Mouse (Mus musculus) ovary, adult 10 weeks (tissue): ENCODE results near the gene Pmel. TPM values are rescaled to one million over a fixed set of nuclear protein-coding genes. Genes with fewer than 3 reads are reported as not detected.

Source experiments
- polyA plus RNA-seq: library from polyadenylated mRNA; stranded (reverse); fragments of 350-450 nt; fragmentation: Illumina TruSeq; extraction: RNeasy Lipid Tissue Mini Kit (QIAGEN cat#74804); gene quantifications from one replicate; pipeline ENCODE4 v1.2.3, GENCODE M21; 2014

The Pmel gene
- polyA plus RNA-seq, result not detected

GRCm38 (mm10) chr10:128703895-128704294 lies at the start of gene Pmel:
Gene Pmel, plus strand, starts transcription at chr10:128704195.

GRCm38 (mm10) chr10:128673763-128674468 lies 30.1 kb upstream of the Pmel start, which contains the start of gene Suox:
Gene Suox, minus strand, starts transcription at chr10:128674073.

GRCm38 (mm10) chr10:128695992-128696807 lies 7.8 kb upstream of the Pmel start, which contains the start of gene Rab5b:
Gene Rab5b, minus strand, starts transcription at chr10:128696264.

GRCm38 (mm10) chr10:128704491-128705316 lies 709 bp downstream of the Pmel start, which contains the start of gene Cdk2:
Gene Cdk2, minus strand, starts transcription at chr10:128705031.

GRCm38 (mm10) chr10:128744680-128745601 lies 40.9 kb downstream of the Pmel start, which contains the start of gene Dgka:
Gene Dgka, minus strand, starts transcription at chr10:128744855.

GRCm38 (mm10) chr10:128747646-128748251 lies 43.8 kb downstream of the Pmel start, which contains the start of gene Pym1:
Gene Pym1, plus strand, starts transcription at chr10:128747889.

Other genes starting within 250 kb of the Pmel start
- 62.3 TPM for gene Smarcc2, start 244.9 kb upstream of the Pmel start, polyA plus RNA-seq
- 108 TPM for gene Myl6, start 210.1 kb upstream of the Pmel start, polyA plus RNA-seq
- not detected for gene Myl6b, start 205.5 kb upstream of the Pmel start, polyA plus RNA-seq
- gene Esyt1, start 178.3 kb upstream of the Pmel start, polyA plus RNA-seq, result 6.2 TPM
- 1.3 TPM for gene Zc3h10, start 156.4 kb upstream of the Pmel start, polyA plus RNA-seq
- gene Rpl41, start 154.9 kb upstream of the Pmel start, polyA plus RNA-seq, result 14.5 TPM
- gene Pa2g4, start 138.2 kb upstream of the Pmel start, polyA plus RNA-seq, result 143 TPM
- 3.8 TPM for gene Erbb3, start 114.5 kb upstream of the Pmel start, polyA plus RNA-seq
- 6.0 TPM for gene Rps26, start 77.4 kb upstream of the Pmel start, polyA plus RNA-seq
- gene Ikzf4, start 58.2 kb upstream of the Pmel start, polyA plus RNA-seq, result 2.1 TPM
- 5.7 TPM for gene Suox, start 30.1 kb upstream of the Pmel start, polyA plus RNA-seq
- gene Rab5b, start 7.9 kb upstream of the Pmel start, polyA plus RNA-seq, result 121 TPM
- gene Cdk2, start 836 bp downstream of the Pmel start, polyA plus RNA-seq, result 24.2 TPM
- gene Dgka, start 40.7 kb downstream of the Pmel start, polyA plus RNA-seq, result 3.8 TPM
- 0.71 TPM for gene Pym1, start 43.7 kb downstream of the Pmel start, polyA plus RNA-seq
- gene Mmp19, start 86.7 kb downstream of the Pmel start, polyA plus RNA-seq, result 9.7 TPM
- 45.1 TPM for gene Dnajc14, start 99.9 kb downstream of the Pmel start, polyA plus RNA-seq
- 5.9 TPM for gene Tmem198b, start 100.2 kb downstream of the Pmel start, polyA plus RNA-seq
- gene Sarnp, start 113.1 kb downstream of the Pmel start, polyA plus RNA-seq, result 466 TPM
- 75.2 TPM for gene Ormdl2, start 117.5 kb downstream of the Pmel start, polyA plus RNA-seq
- 7.7 TPM for gene Gdf11, start 187.5 kb downstream of the Pmel start, polyA plus RNA-seq
- 496 TPM for gene Cd63, start 196.8 kb downstream of the Pmel start, polyA plus RNA-seq
- 3.0 TPM for gene Rdh5, start 218.7 kb downstream of the Pmel start, polyA plus RNA-seq
- gene Bloc1s1, start 219.8 kb downstream of the Pmel start, polyA plus RNA-seq, result 9.3 TPM
- gene Itga7, start 229.6 kb downstream of the Pmel start, polyA plus RNA-seq, result 0.17 TPM